Mouse (Mus musculus): Measurements from ENCODE around the gene Zup1.
"Not testable (repeated sequence)": the region's sequence is repeated elsewhere in the genome, so short reads cannot be mapped to it uniquely, and the experiment has no call there.

The Zup1 gene

GRCm38 (mm10) chr10:33950803-33951583 lies at the start of gene Zup1:
Zup1 (minus strand) TSS chr10:33951269.
- DNase-seq = peak; percentile 86

GRCm38 (mm10) chr10:33998397-33998796 lies 47.3 kb upstream of the Zup1 start:
- no peak for DNase-seq

- DNase-seq = not testable (repeated sequence)
Measured at GRCm38 (mm10) chr10:33996686-33997085, 45.6 kb upstream of the Zup1 start.

GRCm38 (mm10) chr10:33986771-33987170 lies 35.7 kb upstream of the Zup1 start:
- DNase-seq = peak; percentile 68

- DNase-seq = no peak
Measured at GRCm38 (mm10) chr10:33974781-33975494, 23.9 kb upstream of the Zup1 start.

GRCm38 (mm10) chr10:33952509-33952908 lies 1.4 kb upstream of the Zup1 start:
- no peak for DNase-seq

- DNase-seq = no peak
Measured at GRCm38 (mm10) chr10:33946336-33946735, 4.7 kb downstream of the Zup1 start.

- DNase-seq = no peak
Measured at GRCm38 (mm10) chr10:33945390-33945789, 5.7 kb downstream of the Zup1 start.

- no peak for DNase-seq
Measured at GRCm38 (mm10) chr10:33940702-33941101, 10.4 kb downstream of the Zup1 start.

- DNase-seq = no peak
Measured at GRCm38 (mm10) chr10:33905489-33905888, 45.6 kb downstream of the Zup1 start.

- no peak for DNase-seq
Measured at GRCm38 (mm10) chr10:33904530-33905481, 46.3 kb downstream of the Zup1 start, which contains the start of gene Rsph4a. Rsph4a (plus strand) TSS chr10:33905111.

GRCm38 (mm10) chr10:33901520-33901919 lies 49.5 kb downstream of the Zup1 start:
- not testable (repeated sequence) for DNase-seq

- DNase-seq = not testable (repeated sequence)
Measured at GRCm38 (mm10) chr10:33882411-33882810, 68.7 kb downstream of the Zup1 start.

- DNase-seq = no peak
Measured at GRCm38 (mm10) chr10:33872672-33873398, 78.2 kb downstream of the Zup1 start.

- DNase-seq = no peak
Measured at GRCm38 (mm10) chr10:33870441-33870840, 80.6 kb downstream of the Zup1 start.

Measured in thymus, postnatal 25 days (tissue).